Mouse (Mus musculus) MEL-GATA-1-ER (cell line): ENCODE measurements around the gene Smo.

Source experiments
- DNase-seq: peaks from one replicate; pipeline ENCODE4 v3.0.0-alpha.2; 2012; ENCODE audit warnings: low read depth; ENCODE audit errors: extremely low read depth

Smo gene

GRCm38 (mm10) chr6:29774161-29774560, 38.9 kb downstream of the Smo start:
- DNase-seq: no peak

- no peak for DNase-seq
Measured at GRCm38 (mm10) chr6:29775609-29776008, 40.3 kb downstream of the Smo start.

- peak; percentile 83 for DNase-seq
Measured at GRCm38 (mm10) chr6:29776542-29777237, 41.4 kb downstream of the Smo start.

- no peak for DNase-seq
Measured at GRCm38 (mm10) chr6:29777238-29777555, 41.9 kb downstream of the Smo start.

GRCm38 (mm10) chr6:29780082-29780481, 44.8 kb downstream of the Smo start:
- no peak for DNase-seq

- DNase-seq: no peak
Measured at GRCm38 (mm10) chr6:29780571-29780970, 45.3 kb downstream of the Smo start.

- DNase-seq: no peak
Measured at GRCm38 (mm10) chr6:29782239-29782638, 46.9 kb downstream of the Smo start.

- no peak for DNase-seq
Measured at GRCm38 (mm10) chr6:29783960-29784359, 48.7 kb downstream of the Smo start.

GRCm38 (mm10) chr6:29784413-29785021, 49.2 kb downstream of the Smo start:
- DNase-seq: peak; percentile 49

GRCm38 (mm10) chr6:29785759-29786158, 50.5 kb downstream of the Smo start:
- DNase-seq: no peak

GRCm38 (mm10) chr6:29788779-29789350, 53.6 kb downstream of the Smo start:
- DNase-seq: no peak

- no peak for DNase-seq
Measured at GRCm38 (mm10) chr6:29790014-29790698, 54.9 kb downstream of the Smo start.

- no peak for DNase-seq
Measured at GRCm38 (mm10) chr6:29793520-29793919, 58.2 kb downstream of the Smo start.

GRCm38 (mm10) chr6:29794582-29794981, 59.3 kb downstream of the Smo start:
- DNase-seq: no peak

GRCm38 (mm10) chr6:29802979-29803378, 67.7 kb downstream of the Smo start:
- no peak for DNase-seq

- DNase-seq: no peak
Measured at GRCm38 (mm10) chr6:29804006-29804405, 68.7 kb downstream of the Smo start.

- no peak for DNase-seq
Measured at GRCm38 (mm10) chr6:29805381-29805780, 70.1 kb downstream of the Smo start.
